Mouse (Mus musculus): ENCODE data around the gene Arhgap15. TPM values are rescaled to one million over a fixed set of nuclear protein-coding genes. Genes with fewer than 3 reads are reported as not detected.

Arhgap15 gene
- total RNA-seq, 2 experiments from 2014 or later, result 2.9 to 4.3 TPM

- DNase-seq, result no peak
Observed at GRCm38 (mm10) chr2:44354786-44355185, 606.2 kb downstream of the Arhgap15 start.

- DNase-seq, result no peak
Observed at GRCm38 (mm10) chr2:44355316-44355715, 606.7 kb downstream of the Arhgap15 start.

GRCm38 (mm10) chr2:44356248-44356886 lies 607.7 kb downstream of the Arhgap15 start:
- no peak for DNase-seq

- no peak for DNase-seq
Observed at GRCm38 (mm10) chr2:44356887-44357251, 608.2 kb downstream of the Arhgap15 start.

- DNase-seq, result no peak
Observed at GRCm38 (mm10) chr2:44380225-44380624, 631.6 kb downstream of the Arhgap15 start.

- no peak for DNase-seq
Observed at GRCm38 (mm10) chr2:44384541-44384940, 635.9 kb downstream of the Arhgap15 start.

- no peak for DNase-seq
Observed at GRCm38 (mm10) chr2:44389556-44389955, 640.9 kb downstream of the Arhgap15 start.

GRCm38 (mm10) chr2:44393789-44394188 lies 645.2 kb downstream of the Arhgap15 start:
- no peak for DNase-seq

- DNase-seq, result no peak
Observed at GRCm38 (mm10) chr2:44394956-44395501, 646.4 kb downstream of the Arhgap15 start.

GRCm38 (mm10) chr2:44395577-44395976 lies 647.0 kb downstream of the Arhgap15 start:
- no peak for DNase-seq

- DNase-seq, result no peak
Observed at GRCm38 (mm10) chr2:44397209-44397608, 648.6 kb downstream of the Arhgap15 start.

GRCm38 (mm10) chr2:44397735-44398337 lies 649.2 kb downstream of the Arhgap15 start:
- no peak for DNase-seq

- DNase-seq, result no peak
Observed at GRCm38 (mm10) chr2:44399191-44399926, 650.7 kb downstream of the Arhgap15 start.

GRCm38 (mm10) chr2:44401704-44402422 lies 653.2 kb downstream of the Arhgap15 start:
- no peak for DNase-seq

GRCm38 (mm10) chr2:44411660-44412059 lies 663.0 kb downstream of the Arhgap15 start:
- DNase-seq, result no peak

GRCm38 (mm10) chr2:44416331-44416730 lies 667.7 kb downstream of the Arhgap15 start:
- DNase-seq, result no peak

GRCm38 (mm10) chr2:44419547-44420225 lies 671.1 kb downstream of the Arhgap15 start:
- DNase-seq, result no peak

- DNase-seq, result no peak
Observed at GRCm38 (mm10) chr2:44430521-44430920, 681.9 kb downstream of the Arhgap15 start.

- no peak for DNase-seq
Observed at GRCm38 (mm10) chr2:44436652-44437051, 688.0 kb downstream of the Arhgap15 start.

GRCm38 (mm10) chr2:44437496-44438057 lies 689.0 kb downstream of the Arhgap15 start:
- DNase-seq, result no peak

GRCm38 (mm10) chr2:44438070-44438469 lies 689.4 kb downstream of the Arhgap15 start:
- DNase-seq, result no peak

- DNase-seq, result no peak
Observed at GRCm38 (mm10) chr2:44444938-44445337, 696.3 kb downstream of the Arhgap15 start.
